Mouse (Mus musculus) liver, embryonic 14 days (tissue): ENCODE measurements around the gene Vmn1r239-ps. TPM values are rescaled to one million over a fixed set of nuclear protein-coding genes. Genes with fewer than 3 reads are reported as not detected.

Experiments
- polyA plus RNA-seq: library from polyadenylated mRNA; depleted of rRNA; stranded (reverse); fragments of >200 nt; gene quantifications from 2 replicates; pipeline ENCODE4 v1.2.3, GENCODE M21; 2012; rRNA removed

The Vmn1r239-ps gene
- polyA plus RNA-seq: not detected in 2 replicates

DNA sequence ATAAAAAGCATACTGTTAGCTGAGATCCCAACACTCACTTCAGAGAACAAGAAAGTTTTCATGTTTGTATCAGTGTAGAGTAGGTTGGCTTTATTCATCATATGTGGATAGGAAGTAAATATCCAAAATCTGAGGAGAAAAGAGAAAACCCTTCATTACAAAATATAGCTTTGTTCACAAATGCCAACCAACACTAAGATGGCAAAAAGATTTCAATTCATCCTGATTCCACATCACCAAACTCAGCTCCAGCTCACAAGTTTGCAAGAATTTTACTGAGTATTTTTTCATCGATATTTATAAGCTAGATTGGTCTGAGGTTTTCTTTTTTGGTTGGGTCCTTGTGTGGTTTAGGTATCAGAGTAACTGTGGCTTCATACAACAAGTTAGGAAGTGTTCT, at the start of gene Vmn1r239-ps:
Vmn1r239-ps (minus strand) TSS at position 101 of the 400 bp plus-strand sequence.

DNA sequence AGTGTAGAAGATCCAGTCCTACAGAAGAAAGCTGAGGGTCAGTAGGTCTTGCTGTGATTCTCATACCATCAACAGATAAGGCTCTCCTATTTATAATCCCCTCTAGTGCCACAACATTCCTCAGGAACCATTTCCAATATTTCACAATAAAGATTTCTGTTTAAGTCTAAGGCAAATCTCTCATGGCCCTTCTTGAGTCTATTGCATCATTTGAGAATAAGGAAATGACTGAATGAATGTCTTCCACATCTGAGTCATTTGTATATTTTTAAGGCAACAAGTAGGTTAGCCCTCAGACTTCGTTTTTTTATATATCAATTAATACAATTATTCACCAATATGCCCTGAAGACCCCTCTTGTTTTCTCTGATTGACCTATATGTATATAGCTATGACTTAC, 24.4 kb downstream of the Vmn1r239-ps start, which contains the start of gene Il13ra2:
Il13ra2 (minus strand) TSS at position 64 of the 400 bp plus-strand sequence.

Other genes with a start within 250 kb of the Vmn1r239-ps start
- gene Il13ra2, start 24.5 kb downstream of the Vmn1r239-ps start, polyA plus RNA-seq: 0.01 TPM in 1 of 2 replicates, not detected in the other
- 0.25 and 0.59 TPM in 2 replicates for gene Lrch2, start 100.4 kb upstream of the Vmn1r239-ps start, polyA plus RNA-seq